Mouse (Mus musculus) erythroblast, embryonic 14.5 days (primary cell): ENCODE data around the gene Ddi2. TPM values are rescaled to one million over a fixed set of nuclear protein-coding genes. Genes with fewer than 3 reads are reported as not detected.

Experiments used
- H3K27me3 ChIP-seq: 2 replicates; pipeline ENCODE4 v1.6.1; 2012; ENCODE audit warnings: inconsistent platforms; ENCODE audit not compliant: control insufficient read depth
- H3K36me3 ChIP-seq: 2 replicates; pipeline ENCODE4 v1.6.1; 2012; ENCODE audit warnings: mild to moderate bottlenecking, inconsistent platforms; ENCODE audit not compliant: control insufficient read depth
- H3K4me1 ChIP-seq: 2 replicates; pipeline ENCODE4 v1.6.1; 2012; ENCODE audit warnings: inconsistent platforms; ENCODE audit not compliant: control insufficient read depth
- H3K4me3 ChIP-seq: replicated peaks from 2 replicates; pipeline ENCODE3; 2012; ENCODE audit warnings: moderate library complexity, mild to moderate bottlenecking, inconsistent platforms
- H3K9me3 ChIP-seq: 2 replicates; pipeline ENCODE4 v1.6.1; 2012; ENCODE audit warnings: low read length, inconsistent platforms, mixed read lengths; ENCODE audit not compliant: control insufficient read depth
- GATA1 ChIP-seq: IDR thresholded peaks from 2 replicates; pipeline ENCODE4 v1.6.1; 2012; ENCODE audit warnings: low read length, inconsistent platforms, mixed read lengths
- TAL1 ChIP-seq: IDR thresholded peaks from 3 replicates; pipeline ENCODE4 v1.6.1; 2012; ENCODE audit warnings: low read length, inconsistent platforms, mixed read lengths
- polyA plus RNA-seq: library from polyadenylated mRNA; stranded (reverse); fragments of >175 nt; gene quantifications from 2 replicates; pipeline ENCODE4 v1.2.3, GENCODE M21; 2012

The Ddi2 gene
- polyA plus RNA-seq, 1 experiment: 0.58 TPM

DNA sequence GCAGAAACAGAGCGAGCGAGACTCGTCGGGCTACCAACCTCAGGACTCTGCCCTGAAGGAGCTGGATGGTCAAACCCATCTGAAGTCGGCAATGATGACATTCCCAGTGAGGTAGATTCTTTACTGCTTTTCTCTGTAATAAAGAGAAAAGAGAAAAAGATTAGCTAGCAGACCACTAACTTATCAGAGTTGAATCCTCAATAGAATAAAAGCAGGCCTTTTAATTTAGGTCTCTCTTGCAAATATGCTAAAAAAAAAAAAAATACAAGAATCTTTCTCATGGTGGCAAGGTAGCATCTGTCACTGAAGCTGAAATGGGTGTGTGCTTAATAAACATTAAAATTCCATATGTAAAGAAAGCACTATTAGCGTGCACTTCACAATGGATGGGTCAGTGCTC lies 37.7 kb downstream of the Ddi2 start, which contains the start of gene Rsc1a1:
Rsc1a1 (minus strand) TSS at position 101 of the 400 bp plus-strand sequence.
- H3K27me3 ChIP-seq: no peaks in the 10 kb centered on the region
- peaks cover 6% of the 10 kb centered on the region for H3K4me1 ChIP-seq
- no peak for TF ChIP-seq TAL1
- no peak for TF ChIP-seq GATA1
- no peaks in the 10 kb centered on the region for H3K9me3 ChIP-seq
- peaks cover 95% of the 10 kb centered on the region for H3K36me3 ChIP-seq
- H3K4me3 ChIP-seq: no peak within 1 kb of the TSS

DNA sequence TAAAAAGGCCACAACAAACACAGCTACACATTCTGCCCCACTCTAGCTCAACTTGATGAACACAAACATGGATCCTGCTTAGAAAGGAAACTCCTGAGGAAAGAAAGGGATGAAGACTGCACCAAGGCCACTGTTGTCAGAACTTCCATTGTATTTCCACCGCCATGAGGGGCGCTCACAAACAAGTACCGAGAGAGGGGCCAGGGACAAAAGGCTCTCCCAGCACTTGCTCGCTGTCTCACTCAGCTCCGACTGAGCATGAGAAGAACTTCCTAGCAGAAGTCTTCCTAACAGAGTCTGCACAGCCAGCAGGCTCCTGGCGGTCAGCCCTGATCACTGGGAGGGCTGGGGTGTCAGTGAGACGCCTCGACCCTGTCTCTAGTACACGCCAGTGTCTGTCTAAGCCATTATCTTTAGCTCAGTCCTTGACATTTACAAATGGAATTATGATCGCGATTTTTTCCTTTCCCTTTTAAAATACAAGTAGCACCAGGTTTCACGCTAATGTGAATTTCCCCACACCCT lies 40.5 kb downstream of the Ddi2 start:
- H3K27me3 ChIP-seq: no peaks in the 10 kb centered on the region
- peaks cover 89% of the 10 kb centered on the region for H3K36me3 ChIP-seq
- H3K9me3 ChIP-seq: no peaks in the 10 kb centered on the region
- H3K4me3 ChIP-seq: no peak overlapping the region
- peaks cover 2% of the 10 kb centered on the region; the same call in 1 of the 2 replicates for H3K4me1 ChIP-seq
- TF ChIP-seq TAL1 (no peak), GATA1 (no peak)

DNA sequence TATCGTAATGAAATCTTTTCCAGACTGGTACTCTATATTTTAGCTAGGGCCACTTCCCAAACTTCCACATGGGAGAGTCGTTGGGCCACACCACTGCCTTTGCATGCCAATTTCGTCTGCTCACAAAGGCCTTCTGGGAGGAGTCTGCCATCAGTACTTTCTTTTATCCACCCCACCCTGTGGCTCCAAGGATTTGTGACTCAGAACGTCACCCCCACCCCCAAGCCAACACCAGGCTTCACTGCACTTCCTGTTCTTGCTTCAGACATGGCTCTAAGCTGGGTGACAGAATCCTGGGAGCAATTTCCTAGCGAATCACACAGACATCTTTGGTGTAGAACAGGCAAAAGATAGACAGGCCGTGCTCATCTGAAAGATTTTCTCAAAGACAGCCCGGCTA lies 41.5 kb downstream of the Ddi2 start:
- no peaks in the 10 kb centered on the region for H3K27me3 ChIP-seq
- peaks cover 2% of the 10 kb centered on the region; the same call in 1 of the 2 replicates for H3K4me1 ChIP-seq
- no peak for TF ChIP-seq GATA1
- TF ChIP-seq TAL1: no peak
- H3K36me3 ChIP-seq: peaks cover 86% of the 10 kb centered on the region
- no peak overlapping the region for H3K4me3 ChIP-seq
- no peaks in the 10 kb centered on the region for H3K9me3 ChIP-seq

DNA sequence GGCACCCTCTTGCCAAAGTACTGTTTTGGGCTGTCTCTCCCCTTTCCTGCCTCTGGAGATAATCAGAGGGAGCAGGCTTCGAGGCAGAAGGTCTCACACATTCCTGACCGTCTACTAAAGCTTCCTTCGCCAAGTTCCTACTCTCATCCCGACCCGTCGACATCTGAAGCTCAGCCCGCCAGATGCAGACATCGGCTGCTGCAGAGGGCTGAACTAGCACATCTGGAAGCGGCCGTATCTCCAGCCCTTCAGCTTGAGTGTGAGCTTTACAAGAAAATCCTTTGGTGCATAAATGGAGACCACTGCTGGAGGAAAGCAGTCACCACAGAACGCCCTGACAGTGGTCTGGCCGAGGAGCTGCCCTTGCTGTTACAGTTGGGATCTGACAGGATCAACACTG lies 42.3 kb downstream of the Ddi2 start:
- H3K4me3 ChIP-seq: no peak overlapping the region
- TF ChIP-seq GATA1 (no peak), TAL1 (no peak)
- H3K4me1 ChIP-seq: peaks cover 2% of the 10 kb centered on the region; the same call in 1 of the 2 replicates
- peaks cover 77% of the 10 kb centered on the region for H3K36me3 ChIP-seq
- H3K27me3 ChIP-seq: no peaks in the 10 kb centered on the region
- no peaks in the 10 kb centered on the region for H3K9me3 ChIP-seq

DNA sequence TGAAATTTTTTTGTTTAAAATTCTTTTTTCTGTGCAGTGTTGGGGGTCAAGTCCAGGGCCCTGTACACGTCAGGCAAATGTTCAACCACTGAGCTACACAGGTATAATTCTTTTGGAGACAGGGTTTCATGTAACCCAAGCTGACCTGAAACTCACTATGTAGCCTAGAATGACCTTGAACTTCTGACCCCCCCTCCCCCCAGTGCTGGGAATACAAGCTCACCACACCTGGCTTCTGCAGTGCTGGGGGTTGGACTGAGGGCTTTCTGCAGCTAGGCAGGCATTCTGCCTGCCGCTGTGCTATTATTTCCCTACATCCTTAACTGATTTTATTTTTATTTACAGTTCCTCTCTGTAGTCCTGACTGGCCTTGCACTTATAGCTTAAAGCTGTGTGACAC lies 44.2 kb downstream of the Ddi2 start:
- Histone ChIP-seq H3K4me3 (no peak overlapping the region), H3K9me3 (no peaks in the 10 kb centered on the region), H3K36me3 (peaks cover 58% of the 10 kb centered on the region), H3K4me1 (peaks cover 2% of the 10 kb centered on the region; the same call in 1 of the 2 replicates), H3K27me3 (no peaks in the 10 kb centered on the region)
- no peak for TF ChIP-seq TAL1
- TF ChIP-seq GATA1: no peak

DNA sequence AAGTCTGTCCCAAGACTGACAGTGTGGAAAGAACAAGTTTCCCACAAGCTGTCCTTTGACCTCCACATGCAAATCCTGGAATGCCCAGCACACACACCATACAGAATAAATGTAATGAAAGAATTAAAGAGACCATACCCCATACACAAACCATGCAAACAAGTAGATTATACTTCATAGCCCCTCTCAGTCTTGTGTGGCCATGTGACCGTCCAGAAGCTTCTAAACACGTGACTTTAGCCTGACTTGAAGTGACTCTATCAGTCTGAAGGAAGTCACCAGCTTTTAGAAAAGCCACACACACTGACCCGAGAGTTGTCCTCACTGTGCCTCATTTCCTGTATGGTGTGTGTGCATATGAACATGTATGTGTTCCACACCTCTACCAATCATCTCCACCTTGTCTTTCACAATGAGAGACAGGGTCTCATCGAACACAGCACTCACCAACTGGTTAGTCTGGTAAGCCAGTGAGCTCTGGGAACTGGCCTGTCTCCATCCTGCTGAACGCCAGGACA lies 46.7 kb downstream of the Ddi2 start:
- peaks cover 6% of the 10 kb centered on the region for H3K4me1 ChIP-seq
- H3K9me3 ChIP-seq: no peaks in the 10 kb centered on the region
- H3K27me3 ChIP-seq: no peaks in the 10 kb centered on the region
- no peak overlapping the region for H3K4me3 ChIP-seq
- no peak for TF ChIP-seq GATA1
- no peak for TF ChIP-seq TAL1
- H3K36me3 ChIP-seq: peaks cover 33% of the 10 kb centered on the region

DNA sequence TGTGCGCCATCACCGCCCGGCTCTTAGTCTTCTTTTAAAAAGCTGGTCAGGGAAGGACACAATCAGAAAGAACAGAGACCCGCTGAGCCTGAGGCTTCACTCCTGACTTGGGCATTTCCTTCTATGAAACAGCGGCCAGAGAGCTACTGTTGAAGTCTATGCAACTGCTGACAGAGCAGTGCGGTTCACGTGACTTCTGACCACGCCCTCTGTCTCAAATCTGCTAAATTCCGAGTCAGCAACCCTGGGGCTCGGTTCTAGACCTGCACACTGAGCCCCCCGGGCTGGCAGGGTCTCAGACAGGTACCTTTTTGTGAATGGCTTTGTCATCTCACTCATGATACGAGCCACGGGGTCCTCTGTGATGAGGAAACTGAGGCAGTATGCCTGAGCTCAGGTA lies 50.9 kb downstream of the Ddi2 start:
- H3K4me1 ChIP-seq: peaks cover 6% of the 10 kb centered on the region
- TF ChIP-seq GATA1: no peak

DNA sequence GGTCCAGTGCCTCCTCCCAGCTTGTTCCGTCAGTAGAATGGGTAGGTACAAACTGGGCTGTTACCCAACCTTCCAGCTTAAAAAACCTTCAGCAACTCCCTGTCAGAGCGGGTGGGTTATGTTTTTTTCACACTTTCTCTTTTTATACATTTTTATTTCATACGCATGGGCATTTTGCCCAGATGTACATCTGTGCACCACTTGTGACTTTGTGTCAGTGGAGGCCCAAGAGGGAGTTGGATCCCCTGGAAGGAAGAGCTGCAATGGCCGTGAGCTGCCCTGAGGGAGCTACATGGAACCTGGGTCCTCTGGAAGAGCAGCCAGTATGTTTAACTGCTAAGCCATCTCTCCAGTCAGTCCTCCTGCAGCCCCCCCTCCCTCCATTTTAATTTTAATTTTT lies 51.8 kb downstream of the Ddi2 start:
- Histone ChIP-seq H3K27me3 (peaks cover 6% of the 10 kb centered on the region), H3K4me3 (no peak overlapping the region), H3K4me1 (peaks cover 6% of the 10 kb centered on the region; the same call in 1 of the 2 replicates), H3K36me3 (no peaks in the 10 kb centered on the region), H3K9me3 (no peaks in the 10 kb centered on the region)
- TF ChIP-seq GATA1 (no peak), TAL1 (no peak)

More for the DNA sequence above, 50.9 kb downstream of the Ddi2 start:
- peaks cover 3% of the 10 kb centered on the region for H3K36me3 ChIP-seq
- H3K9me3 ChIP-seq: no peaks in the 10 kb centered on the region
- peaks cover under 1% of the 10 kb centered on the region for H3K27me3 ChIP-seq
- H3K4me3 ChIP-seq: no peak overlapping the region

DNA sequence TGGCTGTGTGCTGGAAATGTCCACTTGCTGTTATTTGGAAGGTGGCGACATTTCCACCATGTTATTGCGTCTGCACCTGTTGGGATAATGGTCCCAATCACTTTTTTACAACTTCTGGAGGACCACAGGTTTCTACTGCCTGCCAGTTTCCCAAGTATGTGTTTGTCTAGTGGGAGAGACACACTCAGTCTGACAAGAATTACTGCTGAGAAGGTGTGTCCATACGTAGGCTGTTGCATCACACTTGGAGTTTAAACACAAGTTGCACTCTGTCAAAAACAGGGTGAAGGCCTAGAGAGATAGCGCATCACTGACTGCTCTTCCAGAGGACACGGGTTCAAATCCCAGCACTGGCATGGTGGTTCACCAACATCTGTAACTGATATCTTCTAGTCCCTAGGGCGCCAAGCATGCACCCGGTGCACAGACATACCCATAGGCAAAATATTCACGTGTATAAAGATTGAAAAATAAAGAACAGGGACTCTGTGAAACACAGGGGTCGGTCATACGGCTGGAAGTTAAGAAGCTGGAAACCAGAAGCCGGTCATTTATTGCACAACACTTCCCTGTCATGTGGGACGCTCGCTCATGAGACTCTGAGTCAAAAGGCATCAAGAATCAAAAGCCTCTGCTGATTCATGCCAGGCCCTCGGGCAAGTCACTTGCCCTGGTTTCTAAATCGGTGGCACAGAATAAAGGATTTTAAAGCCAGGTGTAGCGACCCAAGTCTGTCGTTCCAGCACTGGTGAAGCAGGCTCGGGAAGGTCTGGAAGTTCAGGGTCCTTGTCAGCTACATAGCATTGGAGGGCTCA lies 53.1 kb downstream of the Ddi2 start:
- H3K36me3 ChIP-seq: no peaks in the 10 kb centered on the region
- TF ChIP-seq TAL1 (no peak), GATA1 (no peak)
- peaks cover 14% of the 10 kb centered on the region for H3K27me3 ChIP-seq
- no peaks in the 10 kb centered on the region for H3K9me3 ChIP-seq
- no peak overlapping the region for H3K4me3 ChIP-seq
- peaks cover 7% of the 10 kb centered on the region for H3K4me1 ChIP-seq
